Mouse (Mus musculus) megakaryocyte, embryonic 14.5 days (primary cell): ENCODE measurements around the gene 4932438H23Rik.

Experiments used
- FLI1 ChIP-seq: IDR thresholded peaks from 2 replicates; pipeline ENCODE4 v1.6.1; 2012; ENCODE audit warnings: low read length, inconsistent platforms, mixed read lengths
- GATA1 ChIP-seq: IDR thresholded peaks from 3 replicates; pipeline ENCODE4 v1.6.1; 2012; ENCODE audit warnings: mixed read lengths, low read length, inconsistent platforms, borderline replicate concordance

- TF ChIP-seq GATA1, result no peak
- no peak for TF ChIP-seq FLI1
Measured at GRCm38 (mm10) chr16:91085239-91085825, 9.6 kb downstream of the 4932438H23Rik start.
